Mouse (Mus musculus): ENCODE data around the gene Nkiras1.

Nkiras1 gene

GRCm38 (mm10) chr14:18270529-18271441 is at the start of gene Nkiras1, which contains the start of gene Rpl15:
Gene Nkiras1 (plus strand): TSS chr14:18271136.
Gene Rpl15 (minus strand): TSS chr14:18271391.
- under 1% methylated on average over 78 of the region's 78 CpGs for WGBS

GRCm38 (mm10) chr14:18221977-18222376 is 49.0 kb upstream of the Nkiras1 start:
- WGBS = 62% methylated on average over 6 of the region's 6 CpGs

DNA sequence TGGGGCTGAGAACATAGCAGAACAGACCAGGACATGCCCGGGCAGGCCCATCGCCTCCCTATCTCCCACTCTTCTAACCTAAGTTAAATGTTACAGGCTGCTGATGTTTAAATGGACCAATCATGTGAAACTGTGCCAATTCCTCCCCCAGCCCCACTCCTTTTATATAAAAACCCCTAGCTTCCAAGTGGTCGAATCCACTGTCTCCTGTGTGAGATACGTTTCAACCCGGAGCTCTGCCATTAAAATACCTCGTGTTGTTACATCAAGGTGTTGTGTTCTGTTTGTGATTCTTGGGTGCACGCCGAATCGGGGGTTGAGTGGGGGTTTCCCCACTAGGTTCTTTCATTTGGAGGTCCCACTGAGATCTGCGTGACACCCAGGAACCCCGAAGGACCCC is 45.5 kb upstream of the Nkiras1 start:
- 92% methylated on average over 11 of the region's 11 CpGs for WGBS

GRCm38 (mm10) chr14:18226181-18226580 is 44.8 kb upstream of the Nkiras1 start:
- WGBS = 38% methylated on average over 11 of the region's 11 CpGs

GRCm38 (mm10) chr14:18229751-18230150 is 41.2 kb upstream of the Nkiras1 start:
- 94% methylated on average over 10 of the region's 10 CpGs for WGBS

GRCm38 (mm10) chr14:18231866-18232265 is 39.1 kb upstream of the Nkiras1 start:
- WGBS = 95% methylated on average over 8 of the region's 8 CpGs

DNA sequence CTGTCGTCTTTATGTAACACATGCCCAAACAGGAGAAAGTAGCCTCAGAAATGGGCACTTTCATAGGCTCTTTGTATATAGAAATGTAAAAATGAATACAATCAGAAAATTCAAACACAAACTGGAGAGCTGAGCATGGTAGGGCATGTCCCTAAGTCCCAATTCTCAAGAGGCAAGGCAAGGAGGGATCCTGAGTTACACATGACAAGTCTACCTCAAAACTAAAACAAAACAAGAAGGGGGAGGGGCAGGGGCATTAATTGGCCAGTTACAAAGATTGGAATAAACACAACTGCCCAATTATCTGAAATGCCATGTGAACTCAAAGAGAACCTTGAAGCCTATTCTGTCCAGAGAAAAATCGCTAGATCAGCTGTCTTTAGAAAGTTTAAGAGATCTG is 37.9 kb upstream of the Nkiras1 start:
- WGBS = 71% methylated on average over 2 of the region's 2 CpGs

GRCm38 (mm10) chr14:18233981-18234960 is 36.7 kb upstream of the Nkiras1 start:
- 28% methylated on average over 5 of the region's 5 CpGs for WGBS

DNA sequence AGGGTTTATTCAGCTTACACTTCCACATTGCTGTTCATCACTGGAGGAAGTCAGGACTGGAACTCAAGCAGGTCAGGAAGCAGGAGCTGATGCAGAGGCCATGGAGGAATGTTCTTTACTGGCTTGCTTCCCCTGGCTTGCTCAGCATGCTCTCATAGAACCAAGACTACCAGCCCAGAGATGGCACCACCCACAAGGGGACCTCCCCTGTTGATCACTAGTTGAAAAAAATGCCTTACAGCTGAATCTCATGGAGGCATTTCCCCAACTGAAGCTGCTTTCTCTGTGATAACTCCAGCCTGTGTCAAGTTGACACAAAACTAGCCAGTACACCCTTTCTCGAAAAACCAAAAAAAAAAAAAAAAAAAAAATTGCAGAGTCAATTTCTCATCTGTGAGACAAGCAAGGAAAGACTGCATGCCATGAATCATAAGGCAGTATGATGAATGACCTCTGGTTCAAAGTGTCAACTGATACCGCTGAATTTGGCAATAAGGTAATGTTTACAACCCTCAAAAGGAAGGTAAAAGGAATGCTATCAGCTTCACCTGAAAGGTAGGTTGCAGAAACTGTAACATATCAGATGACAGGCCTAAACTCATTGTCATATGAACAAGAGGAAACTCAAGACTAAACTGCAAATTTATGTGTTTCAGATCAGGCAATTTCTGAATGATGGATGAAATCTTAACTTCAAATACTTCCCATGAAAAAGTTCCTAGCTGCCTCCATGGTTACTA is 34.3 kb upstream of the Nkiras1 start:
- WGBS = 73% methylated on average over 2 of the region's 2 CpGs

DNA sequence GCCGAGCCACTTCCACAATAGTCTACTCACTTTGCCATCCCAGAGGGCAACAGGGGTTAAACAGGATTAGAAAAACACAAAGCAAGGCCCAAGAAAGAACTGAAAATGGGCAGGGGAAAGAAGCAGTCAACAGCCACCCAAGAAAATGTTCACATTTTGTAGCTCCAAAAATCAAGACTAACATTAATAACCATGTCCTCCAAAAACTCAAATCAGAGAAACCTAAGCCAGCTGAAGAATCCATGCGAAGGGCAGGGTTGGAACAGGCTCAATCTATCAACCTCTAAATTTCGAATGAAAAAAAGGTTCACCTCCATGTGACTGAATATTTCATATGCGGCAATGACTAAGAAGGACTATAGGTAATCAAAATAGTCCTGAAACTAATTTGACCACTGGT is 33.6 kb upstream of the Nkiras1 start:
- whole genome bisulfite sequencing = 36% methylated on average over 4 of the region's 4 CpGs

- under 1% methylated on average over 64 of the region's 71 CpGs for WGBS
Measured at GRCm38 (mm10) chr14:18238131-18238749, 32.7 kb upstream of the Nkiras1 start.

DNA sequence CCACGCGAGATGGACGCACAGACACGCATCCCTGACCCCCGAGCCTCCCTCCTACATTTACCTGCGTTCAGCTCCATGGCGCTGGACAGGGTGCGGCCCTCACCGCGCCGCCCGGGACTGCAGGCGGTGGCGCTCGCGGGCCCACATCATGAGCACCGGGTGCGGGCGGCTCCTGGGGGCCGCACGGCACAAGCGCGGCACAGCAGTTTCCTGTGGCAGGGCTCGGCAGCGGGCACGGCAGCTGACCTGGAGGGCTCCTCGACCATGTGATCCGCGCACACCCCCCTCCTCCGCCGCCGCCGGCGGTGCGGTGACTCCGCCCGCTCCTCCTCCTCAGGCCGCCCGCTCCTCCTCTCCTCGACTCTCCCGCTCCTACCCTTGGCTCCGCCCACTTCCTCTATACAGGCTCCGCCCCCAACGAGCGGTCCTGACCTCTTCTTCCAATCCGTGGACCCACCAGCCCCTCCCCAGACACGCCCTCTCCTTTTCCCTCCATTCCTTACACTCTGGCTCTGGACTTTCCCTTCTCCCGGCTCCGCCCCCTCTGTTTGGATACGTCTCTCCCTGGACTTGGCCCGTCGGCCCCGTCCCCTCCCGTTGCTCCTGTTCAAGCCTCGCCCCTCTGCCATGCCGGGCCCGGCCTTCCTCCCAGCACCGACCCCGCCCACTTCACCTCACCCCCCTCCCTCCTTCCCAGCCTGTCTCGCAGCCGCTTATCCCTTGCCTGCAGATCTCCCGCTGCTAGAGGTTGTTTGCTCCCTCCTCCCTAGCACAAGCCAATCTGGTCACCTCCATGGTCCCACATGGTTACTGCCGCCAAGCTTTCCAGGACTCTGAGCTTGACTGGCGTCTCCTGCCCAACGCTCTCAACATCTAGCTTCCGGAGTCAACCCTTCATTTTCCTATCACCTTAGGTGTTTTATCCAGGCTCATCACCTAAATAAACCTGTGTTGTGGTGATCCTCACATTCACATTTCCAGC is 31.9 kb upstream of the Nkiras1 start, which contains the start of gene Nr1d2:
Gene Nr1d2 (minus strand): TSS at position 378 of the 982 bp plus-strand sequence.
- whole genome bisulfite sequencing = 1% methylated on average over 64 of the region's 66 CpGs

- WGBS = 55% methylated on average over 7 of the region's 7 CpGs
Measured at GRCm38 (mm10) chr14:18240132-18240531, 30.8 kb upstream of the Nkiras1 start.

GRCm38 (mm10) chr14:18241786-18242185 is 29.1 kb upstream of the Nkiras1 start:
- 88% methylated on average over 4 of the region's 4 CpGs for WGBS

- 88% methylated on average over 21 of the region's 21 CpGs for WGBS
Measured at GRCm38 (mm10) chr14:18242638-18243130, 28.3 kb upstream of the Nkiras1 start.

DNA sequence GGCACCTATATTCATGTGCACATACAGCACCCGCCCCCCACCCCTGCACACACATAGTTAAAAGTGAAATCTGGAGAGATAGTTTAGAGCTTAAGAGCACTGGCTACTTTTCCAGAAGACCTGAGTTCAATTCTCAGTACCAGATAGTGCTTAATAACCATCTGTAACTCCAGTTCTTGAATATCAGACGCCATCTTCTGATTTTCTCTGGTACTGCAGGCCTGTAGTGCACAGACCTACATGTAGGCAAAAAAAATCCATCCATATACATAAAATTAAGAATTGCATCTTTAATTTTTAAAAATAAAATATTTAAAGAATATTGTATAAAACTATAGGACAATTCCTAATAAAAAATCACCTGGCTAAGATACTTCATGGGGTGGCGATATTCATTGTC is 9.7 kb upstream of the Nkiras1 start:
- WGBS = 90% methylated on average over 3 of the region's 3 CpGs

DNA sequence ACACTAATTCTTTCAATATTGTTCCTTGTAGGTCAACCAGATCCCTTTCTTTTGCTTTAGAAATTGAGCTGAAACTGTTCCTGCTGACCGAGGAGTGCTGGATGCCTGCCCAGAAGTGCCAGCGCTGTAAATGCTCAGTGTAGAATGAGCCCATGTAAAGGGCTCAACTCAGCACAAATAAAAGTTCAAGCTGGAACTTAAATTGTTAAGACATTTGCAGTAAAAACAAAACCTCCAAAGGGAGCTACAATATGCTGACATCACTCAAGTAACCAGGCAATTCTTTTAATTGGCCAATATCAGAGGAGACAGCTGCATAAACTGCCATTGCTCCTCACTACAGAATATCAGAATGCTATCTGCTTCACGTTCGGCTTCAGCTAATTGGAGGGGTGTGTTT is 7.5 kb upstream of the Nkiras1 start:
- WGBS = 12% methylated on average over 4 of the region's 4 CpGs

DNA sequence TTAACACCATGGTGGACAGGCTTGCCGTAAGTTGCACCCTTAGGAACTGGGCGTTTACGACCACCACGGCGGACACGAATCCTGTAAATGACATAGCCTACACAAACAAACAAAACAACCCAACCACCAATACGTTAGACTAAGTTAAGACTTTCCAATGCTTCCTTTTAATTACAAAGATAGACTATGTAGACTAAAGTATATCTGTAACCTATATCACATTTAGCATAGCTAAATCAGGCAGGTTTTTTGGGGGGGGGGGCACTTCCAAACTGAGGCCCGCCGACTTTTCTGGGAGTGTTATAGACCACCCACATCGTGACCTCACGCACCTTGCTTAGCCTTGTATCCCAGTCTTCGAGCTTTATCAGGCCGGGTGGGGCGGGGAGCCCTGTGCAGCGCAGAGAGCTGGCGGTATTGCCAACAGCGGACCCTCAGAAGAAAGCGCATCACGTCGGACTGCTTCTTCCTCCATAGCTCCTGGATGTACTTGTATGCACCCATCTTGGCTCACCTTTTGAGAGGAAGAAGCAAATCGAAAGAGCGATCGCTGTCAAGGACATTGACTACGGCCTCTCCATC is 898 bp upstream of the Nkiras1 start:
- WGBS = under 1% methylated on average over 24 of the region's 24 CpGs

DNA sequence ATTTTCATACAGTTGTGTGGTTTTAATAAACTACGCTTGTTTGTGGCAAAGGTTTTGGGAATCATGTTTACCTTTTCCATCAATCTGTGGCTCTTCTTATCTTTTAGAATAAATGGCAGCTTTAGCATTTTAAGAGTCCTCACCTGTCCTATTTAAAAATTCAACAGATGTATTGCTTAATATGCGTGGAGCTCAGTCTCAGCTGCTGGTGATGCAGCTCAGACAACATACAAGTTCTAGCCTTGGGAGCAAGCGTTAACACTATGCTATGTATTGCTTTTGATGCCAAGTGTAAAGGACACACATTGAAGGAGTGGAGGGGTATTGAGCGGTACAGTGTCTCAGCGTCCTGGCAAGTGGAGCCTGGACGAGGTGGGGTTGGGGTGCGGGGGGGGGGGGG is 730 bp downstream of the Nkiras1 start:
- WGBS = 4% methylated on average over 7 of the region's 7 CpGs

Measured in cerebral cortex, adult 2 months (tissue).